Mouse (Mus musculus) brown adipose tissue, adult 24 weeks (tissue): ENCODE measurements around the gene Cdhr1. TPM values are rescaled to one million over a fixed set of nuclear protein-coding genes. Genes with fewer than 3 reads are reported as not detected.
"Not testable (repeated sequence)": the region's sequence is repeated elsewhere in the genome, so short reads cannot be mapped to it uniquely, and the experiment has no call there.

Experiments used
- H3K27ac ChIP-seq: fragments of 200-500 bp; replicated peaks from 2 replicates; pipeline ENCODE4 v1.5.1; 2012; ENCODE audit warnings: low read depth, mild to moderate bottlenecking, low read length
- H3K4me1 ChIP-seq: fragments of 200-500 bp; 2 replicates; pipeline ENCODE4 v1.6.1; 2012; ENCODE audit warnings: low read length, mixed read lengths; ENCODE audit not compliant: control insufficient read depth, insufficient read depth, insufficient read length
- H3K4me3 ChIP-seq: fragments of 200-500 bp; 2 replicates; pipeline ENCODE4 v1.5.1; 2012; ENCODE audit warnings: low read depth, mild to moderate bottlenecking, low read length, moderate library complexity; ENCODE audit not compliant: insufficient read depth
- polyA plus RNA-seq: library from polyadenylated mRNA; stranded (reverse); fragments of >200 nt; gene quantifications from 2 replicates; pipeline ENCODE4 v1.2.4, GENCODE M21; 2012; ENCODE audit not compliant: missing spikeins, insufficient read depth, insufficient read length

The Cdhr1 gene
- polyA plus RNA-seq: not detected in 2 replicates

GRCm38 (mm10) chr14:37097956-37098530, at the start of gene Cdhr1:
TSS of gene Cdhr1 (minus strand) at chr14:37098347.
- peak within 1 kb of the TSS; percentile 23 for H3K4me3 ChIP-seq
- 0 out of 2 replicates have a peak, but pooled peaks cover 4% of the 10 kb centered on the region for H3K4me1 ChIP-seq
- H3K27ac ChIP-seq: no peak within 1 kb of the TSS

- Histone ChIP-seq H3K4me3 (no peak overlapping the region), H3K27ac (no peak overlapping the region), H3K4me1 (no peaks in the 10 kb centered on the region)
These were observed 41.0 kb upstream of the Cdhr1 start for GRCm38 (mm10) chr14:37139051-37139710.

- not testable (repeated sequence) for H3K27ac ChIP-seq, H3K4me3 ChIP-seq, H3K4me1 ChIP-seq
These were observed 39.4 kb upstream of the Cdhr1 start for GRCm38 (mm10) chr14:37137596-37137995.

GRCm38 (mm10) chr14:37136110-37136509, 38.0 kb upstream of the Cdhr1 start:
- Histone ChIP-seq H3K4me1 (no peaks in the 10 kb centered on the region), H3K4me3 (no peak overlapping the region), H3K27ac (no peak overlapping the region)

- Histone ChIP-seq H3K27ac (peak overlapping the region; percentile 64; the same call in 1 of the 2 replicates), H3K4me3 (peak overlapping the region; percentile 72), H3K4me1 (no peaks in the 10 kb centered on the region)
These were observed 37.5 kb upstream of the Cdhr1 start for GRCm38 (mm10) chr14:37135671-37136070.

GRCm38 (mm10) chr14:37135127-37135593, 37.0 kb upstream of the Cdhr1 start, which contains the start of gene Ghitm:
TSS of gene Ghitm (minus strand) at chr14:37135272.
- no peaks in the 10 kb centered on the region for H3K4me1 ChIP-seq
- peak within 1 kb of the TSS; percentile 81 for H3K27ac ChIP-seq
- peak within 1 kb of the TSS; percentile 89 for H3K4me3 ChIP-seq

GRCm38 (mm10) chr14:37134304-37135126, 36.4 kb upstream of the Cdhr1 start:
- Histone ChIP-seq H3K4me1 (no peaks in the 10 kb centered on the region), H3K27ac (peak overlapping the region; percentile 81)

GRCm38 (mm10) chr14:37127652-37128051, 29.5 kb upstream of the Cdhr1 start:
- Histone ChIP-seq H3K27ac (no peak overlapping the region), H3K4me3 (no peak overlapping the region), H3K4me1 (no peaks in the 10 kb centered on the region)

More at GRCm38 (mm10) chr14:37134304-37135126, 36.4 kb upstream of the Cdhr1 start:
- H3K4me3 ChIP-seq: peak overlapping the region; percentile 89

GRCm38 (mm10) chr14:37119233-37119632, 21.1 kb upstream of the Cdhr1 start:
- Histone ChIP-seq H3K4me1 (no peaks in the 10 kb centered on the region), H3K4me3 (no peak overlapping the region), H3K27ac (no peak overlapping the region)

GRCm38 (mm10) chr14:37113922-37114321, 15.8 kb upstream of the Cdhr1 start, which contains the start of gene 2610528A11Rik:
TSS of gene 2610528A11Rik (minus strand) at chr14:37114022.
- H3K4me3 ChIP-seq: no peak within 1 kb of the TSS
- peak within 1 kb of the TSS; percentile 78 for H3K27ac ChIP-seq
- no peaks in the 10 kb centered on the region for H3K4me1 ChIP-seq

GRCm38 (mm10) chr14:37112931-37113330, 14.8 kb upstream of the Cdhr1 start:
- no peak overlapping the region for H3K4me3 ChIP-seq
- H3K27ac ChIP-seq: peak overlapping the region; percentile 78
- no peaks in the 10 kb centered on the region for H3K4me1 ChIP-seq

GRCm38 (mm10) chr14:37111371-37111770, 13.2 kb upstream of the Cdhr1 start:
- H3K4me3 ChIP-seq: no peak overlapping the region
- no peak overlapping the region for H3K27ac ChIP-seq
- H3K4me1 ChIP-seq: no peaks in the 10 kb centered on the region

GRCm38 (mm10) chr14:37110456-37110855, 12.3 kb upstream of the Cdhr1 start:
- Histone ChIP-seq H3K4me3 (no peak overlapping the region), H3K27ac (no peak overlapping the region), H3K4me1 (no peaks in the 10 kb centered on the region)

- Histone ChIP-seq H3K4me3 (no peak overlapping the region), H3K4me1 (no peaks in the 10 kb centered on the region)
These were observed 11.8 kb upstream of the Cdhr1 start for GRCm38 (mm10) chr14:37109975-37110374.

GRCm38 (mm10) chr14:37109460-37109859, 11.3 kb upstream of the Cdhr1 start:
- H3K4me3 ChIP-seq: no peak overlapping the region
- H3K4me1 ChIP-seq: no peaks in the 10 kb centered on the region
- H3K27ac ChIP-seq: no peak overlapping the region

More at GRCm38 (mm10) chr14:37109975-37110374, 11.8 kb upstream of the Cdhr1 start:
- H3K27ac ChIP-seq: no peak overlapping the region
